8 mouse cellular contexts compared by ENCODE assay signal in genomic region chr12:102284267-102284610, GRCm38 (mm10). TPM values are rescaled to one million over a fixed set of nuclear protein-coding genes. Genes with fewer than 3 reads are reported as not detected.
DNase-seq lines count a peak whose midpoint lies in the region; ATAC-seq and TF ChIP-seq lines count a peak whose summit lies in the region.

No protein-coding gene starts in this region.

- WGBS in heart, embryonic 10.5 days, result 14% methylated on average over 9 of the region's 9 CpGs
- WGBS in thymus, adult 2 months, result 71% methylated on average over 9 of the region's 9 CpGs
- WGBS in liver, embryonic 15.5 days (ENCODE audit: insufficient replicate concordance), result 13% methylated on average over 9 of the region's 9 CpGs
- 11% methylated on average over 9 of the region's 9 CpGs for WGBS in stomach, postnatal 0 days

- H3K4me1 ChIP-seq in heart, embryonic 10.5 days, result peaks cover 64% of the 10 kb centered on the region
- H3K4me1 ChIP-seq in thymus, adult 2 months (replicated peaks; ENCODE audit: control insufficient read depth, insufficient read depth, low read length), result peaks cover 27% of the 10 kb centered on the region
- H3K4me1 ChIP-seq in liver, embryonic 15.5 days (replicated peaks), result peaks cover 50% of the 10 kb centered on the region
- peaks cover 14% of the 10 kb centered on the region for H3K4me1 ChIP-seq in stomach, postnatal 0 days (replicated peaks; ENCODE audit: control insufficient read depth, insufficient read depth)

- peak overlapping the region; percentile 4 for H3K27ac ChIP-seq in heart, embryonic 10.5 days
- no peak overlapping the region for H3K27ac ChIP-seq in thymus, adult 2 months (ENCODE audit: control insufficient read depth, insufficient read depth, low read length)
- 0 out of 2 replicates have a peak overlapping the region, but pooled peaks have one; percentile 80 for H3K27ac ChIP-seq in liver, embryonic 15.5 days (replicated peaks)
- H3K27ac ChIP-seq in stomach, postnatal 0 days (replicated peaks), result peak overlapping the region; percentile 77; the same call in 1 of the 2 replicates

- H3K9ac ChIP-seq in liver, embryonic 15.5 days, result no peak overlapping the region
- peak overlapping the region; percentile 76; the same call in 1 of the 2 replicates for H3K9ac ChIP-seq in stomach, postnatal 0 days (ENCODE audit: low read length)

- no peak for TF ChIP-seq POLR2A in thymus, adult 2 months (IDR thresholded peaks at IDR 0.05; ENCODE audit: control insufficient read depth, extremely low read depth, insufficient read depth, low read length, poor library complexity)

- H3K4me3 ChIP-seq in heart, embryonic 10.5 days, result peak overlapping the region; percentile 71
- H3K4me3 ChIP-seq in thymus, adult 2 months (ENCODE audit: control insufficient read depth, insufficient read depth, low read length), result peak overlapping the region; percentile 70
- peak overlapping the region; percentile 60 for H3K4me3 ChIP-seq in liver, embryonic 15.5 days (replicated peaks)
- H3K4me3 ChIP-seq in stomach, postnatal 0 days (ENCODE audit: low read depth, low read length), result peak overlapping the region; percentile 64

- H3K9me3 ChIP-seq in heart, embryonic 10.5 days, result no peaks in the 10 kb centered on the region
- H3K9me3 ChIP-seq in liver, embryonic 15.5 days (replicated peaks), result no peaks in the 10 kb centered on the region
- no peaks in the 10 kb centered on the region for H3K9me3 ChIP-seq in stomach, postnatal 0 days (ENCODE audit: control insufficient read depth, low read length)

- no peak for DNase-seq in heart, embryonic 10.5 days (ENCODE audit: low spot score)
- DNase-seq in heart, postnatal 36 days, result no peak
- DNase-seq in thymus, adult 2 months, result no peak
- no peak for DNase-seq in thymus, adult 18-20 months
- DNase-seq in stomach, postnatal 0 days (ENCODE audit: low spot score), result no peak
- DNase-seq in urinary bladder, postnatal 10 days (ENCODE audit: low spot score), result no peak

- peak overlapping the region; percentile 62 for H3K4me2 ChIP-seq in liver, embryonic 15.5 days
- H3K4me2 ChIP-seq in stomach, postnatal 0 days (replicated peaks; ENCODE audit: low read depth), result peak overlapping the region; percentile 92

- intact Hi-C loops in heart, postnatal 36 days (cut with DNase I), result no loop called here

- no peak for ATAC-seq in liver, embryonic 15.5 days (ENCODE audit: insufficient read depth)
- ATAC-seq in stomach, postnatal 0 days (ENCODE audit: low FRiP score, low TSS enrichment), result peak; percentile 33; the same call in 1 of the 2 replicates
- ATAC-seq in cerebellum, adult (ENCODE audit: insufficient number of reproducible peaks, low FRiP score, low TSS enrichment), result no peak

- no peaks in the 10 kb centered on the region for H3K36me3 ChIP-seq in heart, embryonic 10.5 days
- H3K36me3 ChIP-seq in thymus, adult 2 months (ENCODE audit: control insufficient read depth, insufficient read depth, low read length), result no peaks in the 10 kb centered on the region
- no peaks in the 10 kb centered on the region for H3K36me3 ChIP-seq in liver, embryonic 15.5 days (replicated peaks)
- H3K36me3 ChIP-seq in stomach, postnatal 0 days (ENCODE audit: control insufficient read depth, insufficient read depth, low read length), result no peaks in the 10 kb centered on the region

- TF ChIP-seq EP300 in stomach, postnatal 0 days (optimal IDR thresholded peaks at IDR 0.05), result no peak

- no peak for TF ChIP-seq CTCF in thymus, adult 2 months (IDR thresholded peaks at IDR 0.05; ENCODE audit: borderline replicate concordance, control insufficient read depth, extremely low read depth, insufficient read depth, low read length, poor library complexity)
- TF ChIP-seq CTCF in stomach, postnatal 0 days (IDR thresholded peaks at IDR 0.05; ENCODE audit: low read depth), result no peak

- H3K27me3 ChIP-seq in heart, embryonic 10.5 days (ENCODE audit: insufficient read depth, poor library complexity, severe bottlenecking), result no peaks in the 10 kb centered on the region
- no peaks in the 10 kb centered on the region for H3K27me3 ChIP-seq in thymus, adult 2 months (ENCODE audit: control insufficient read depth, insufficient read depth, low read length)
- peaks cover 25% of the 10 kb centered on the region for H3K27me3 ChIP-seq in liver, embryonic 15.5 days
- no peaks in the 10 kb centered on the region for H3K27me3 ChIP-seq in stomach, postnatal 0 days (ENCODE audit: control insufficient read depth, insufficient read depth, low read length)

RNA-seq across cellular contexts. Expression of gene Rin3, which starts 1.4 kb away (rescaled TPM):
- polyA plus RNA-seq in heart, embryonic 10.5 days (2016; fragmentation: Nextera tagmentation; extraction: Ambion mirVana), result 8.9 and 9.0 TPM in 2 replicates
- total RNA-seq in heart, postnatal 36 days (2021), result 10 to 100 TPM; 13.7 to 21.0 TPM
- polyA plus RNA-seq in thymus, adult 2 months (2012; rRNA removed), result 25.4 and 33.8 TPM in 2 replicates
- 7.1 and 8.1 TPM in 2 replicates for polyA plus RNA-seq in liver, embryonic 15.5 days (2015; fragmentation: Nextera tagmentation; extraction: Ambion mirVana)
- polyA plus RNA-seq in stomach, postnatal 0 days (2015; fragmentation: Nextera tagmentation; extraction: Ambion mirVana), result 2.9 and 3.0 TPM in 2 replicates
